Mouse (Mus musculus): Measurements from ENCODE around the gene Haus4.

DNA sequence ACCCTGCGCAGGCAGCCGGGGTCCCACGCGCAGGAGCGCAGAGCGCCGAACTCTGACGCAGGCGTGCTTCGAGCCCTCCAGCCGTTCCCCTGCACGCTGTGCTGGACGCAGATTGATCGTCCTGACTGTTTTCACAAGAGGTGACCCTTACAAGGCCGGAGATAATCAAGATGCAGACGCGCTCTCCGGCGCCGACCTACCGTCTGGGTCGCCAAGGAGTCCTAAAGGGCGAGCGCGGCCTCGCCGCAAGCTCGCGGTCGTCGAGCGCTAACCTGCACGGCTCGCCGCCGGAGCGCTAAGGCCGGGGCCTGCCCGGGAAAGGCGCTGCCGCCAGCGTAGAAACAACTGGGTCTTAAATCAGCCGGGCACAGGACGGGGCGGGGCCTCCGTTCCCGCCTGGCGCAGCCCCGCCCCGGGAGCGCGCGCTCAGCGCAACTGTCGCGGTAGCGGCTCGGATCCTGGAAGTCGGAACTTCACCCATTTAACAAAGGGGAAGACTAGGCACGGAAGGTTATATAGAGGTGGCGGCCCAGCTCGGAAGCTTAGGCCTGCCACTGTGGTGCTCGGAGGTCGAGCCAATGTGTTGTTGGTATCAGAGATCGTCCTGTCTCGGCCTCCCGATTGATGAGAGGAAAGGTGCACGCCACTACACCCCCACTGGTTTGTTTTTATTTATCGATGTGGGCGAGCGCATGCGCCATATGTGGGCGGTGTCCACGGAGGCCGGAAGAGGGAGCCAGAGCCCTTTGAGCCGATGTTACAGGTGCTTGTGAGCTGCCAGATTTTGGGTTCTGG, at the start of gene Haus4:
- TF ChIP-seq CTCF (IDR thresholded peaks at IDR 0.05 in 2 of 3, conservative IDR thresholded peaks at IDR 0.05 in 1 of 3; ENCODE audit: control insufficient read depth in 1 of 3, insufficient read depth in 1 of 3, low read depth in 2 of 3, low read length in 3 of 3, poor library complexity in 1 of 3, severe bottlenecking in 1 of 3) (peak; percentile 25 to 70 (median 53); a peak in 5 of 6 replicates), ETS1 (IDR thresholded peaks at IDR 0.05; ENCODE audit: low read depth, low read length) (peak; percentile 43)

All from MEL (cell line).